In the genomic region with DNA sequence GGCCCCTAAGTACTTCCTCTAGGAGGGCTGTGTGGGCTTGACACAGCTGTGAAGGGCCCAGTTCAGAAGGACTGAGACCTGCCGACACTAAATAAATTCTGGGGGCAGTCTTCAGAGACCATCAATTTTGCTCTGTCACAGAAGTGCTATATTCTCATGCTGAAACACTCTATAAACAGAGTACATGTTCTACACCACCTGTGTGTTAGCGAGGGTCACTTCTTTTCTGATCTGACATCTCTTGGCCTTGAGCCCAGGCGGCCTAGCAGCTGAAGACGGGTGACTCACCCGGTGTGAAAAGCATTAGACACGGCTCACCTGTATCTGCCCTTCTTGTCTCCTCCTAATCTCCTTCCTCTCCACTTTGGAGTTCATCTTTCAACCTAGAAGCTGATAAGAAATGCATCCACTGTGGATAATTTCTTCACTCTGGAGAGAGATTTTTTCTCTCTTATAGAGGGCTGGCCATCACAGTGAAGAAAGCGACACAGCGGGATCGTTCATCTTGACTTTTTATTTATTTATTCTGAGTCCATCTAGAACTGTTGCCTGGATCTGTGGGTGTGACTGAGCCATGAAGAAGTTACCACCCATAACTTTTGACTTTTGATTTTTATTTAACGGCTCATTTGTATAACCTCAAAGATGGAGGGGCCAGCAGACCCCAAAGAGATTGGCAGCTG, we compare ENCODE assay signal across 8 mouse cellular contexts.
DNase-seq lines count a peak whose midpoint lies in the region; ATAC-seq and TF ChIP-seq lines count a peak whose summit lies in the region.

No protein-coding gene starts in this region.

- peak overlapping the region; percentile 57 for H3K27ac ChIP-seq in intestine, embryonic 14.5 days (ENCODE audit: low read depth)
- H3K27ac ChIP-seq in intestine, postnatal 0 days (ENCODE audit: low read depth, low read length), result no peak overlapping the region
- peak overlapping the region; percentile 89 for H3K27ac ChIP-seq in forebrain, embryonic 13.5 days
- peak overlapping the region; percentile 76; the same call in 1 of the 2 replicates for H3K27ac ChIP-seq in midbrain, embryonic 10.5 days (replicated peaks)
- H3K27ac ChIP-seq in thymus, adult 2 months (ENCODE audit: control insufficient read depth, insufficient read depth, low read length), result no peak overlapping the region

- H3K4me3 ChIP-seq in intestine, embryonic 14.5 days (ENCODE audit: low read depth, low read length), result no peak overlapping the region
- no peak overlapping the region for H3K4me3 ChIP-seq in intestine, postnatal 0 days (ENCODE audit: low read depth, low read length)
- H3K4me3 ChIP-seq in forebrain, embryonic 13.5 days, result peak overlapping the region; percentile 3; the same call in 1 of the 2 replicates
- peak overlapping the region; percentile 33; the same call in 1 of the 2 replicates for H3K4me3 ChIP-seq in midbrain, embryonic 10.5 days
- no peak overlapping the region for H3K4me3 ChIP-seq in thymus, adult 2 months (ENCODE audit: control insufficient read depth, insufficient read depth, low read length)

- H3K36me3 ChIP-seq in intestine, embryonic 14.5 days (ENCODE audit: control insufficient read depth, insufficient read depth, low read length), result no peaks in the 10 kb centered on the region
- no peaks in the 10 kb centered on the region for H3K36me3 ChIP-seq in intestine, postnatal 0 days (ENCODE audit: control insufficient read depth, insufficient read depth)
- no peaks in the 10 kb centered on the region for H3K36me3 ChIP-seq in forebrain, embryonic 13.5 days (ENCODE audit: poor library complexity, severe bottlenecking)
- H3K36me3 ChIP-seq in midbrain, embryonic 10.5 days, result no peaks in the 10 kb centered on the region
- H3K36me3 ChIP-seq in thymus, adult 2 months (ENCODE audit: control insufficient read depth, insufficient read depth, low read length), result no peaks in the 10 kb centered on the region

- no peak overlapping the region for H3K9ac ChIP-seq in intestine, embryonic 14.5 days (ENCODE audit: low read length)
- H3K9ac ChIP-seq in intestine, postnatal 0 days (ENCODE audit: low read depth, low read length), result no peak overlapping the region
- no peak overlapping the region; the same call in 1 of the 2 replicates for H3K9ac ChIP-seq in forebrain, embryonic 13.5 days

- no peaks in the 10 kb centered on the region for H3K9me3 ChIP-seq in intestine, embryonic 14.5 days (ENCODE audit: control insufficient read depth, low read length)
- no peaks in the 10 kb centered on the region for H3K9me3 ChIP-seq in intestine, postnatal 0 days (ENCODE audit: control insufficient read depth)
- no peaks in the 10 kb centered on the region for H3K9me3 ChIP-seq in forebrain, embryonic 13.5 days (replicated peaks)
- H3K9me3 ChIP-seq in midbrain, embryonic 10.5 days (replicated peaks), result no peaks in the 10 kb centered on the region

- H3K27me3 ChIP-seq in intestine, embryonic 14.5 days (replicated peaks; ENCODE audit: control insufficient read depth, insufficient read depth, low read length), result no peaks in the 10 kb centered on the region
- no peaks in the 10 kb centered on the region for H3K27me3 ChIP-seq in intestine, postnatal 0 days (replicated peaks; ENCODE audit: control insufficient read depth, insufficient read depth, low read length)
- no peaks in the 10 kb centered on the region for H3K27me3 ChIP-seq in forebrain, embryonic 13.5 days
- peaks cover 50% of the 10 kb centered on the region for H3K27me3 ChIP-seq in midbrain, embryonic 10.5 days (ENCODE audit: low read depth, poor library complexity, severe bottlenecking)
- no peaks in the 10 kb centered on the region for H3K27me3 ChIP-seq in thymus, adult 2 months (ENCODE audit: control insufficient read depth, insufficient read depth, low read length)

- no peak for TF ChIP-seq CTCF in intestine, postnatal 0 days (IDR thresholded peaks at IDR 0.05; ENCODE audit: low read depth)
- no peak for TF ChIP-seq CTCF in thymus, adult 2 months (IDR thresholded peaks at IDR 0.05; ENCODE audit: borderline replicate concordance, control insufficient read depth, extremely low read depth, insufficient read depth, low read length, poor library complexity)

- ATAC-seq in intestine, embryonic 14.5 days (replicated peaks; ENCODE audit: low FRiP score, low TSS enrichment, low read depth), result peak; percentile 12; the same call in 1 of the 2 replicates
- no peak for ATAC-seq in intestine, postnatal 0 days
- ATAC-seq in forebrain, embryonic 13.5 days, result no peak
- no peak for ATAC-seq in CD4-positive, CD25-positive, alpha-beta regulatory T cell, adult 4 months

- no peak for TF ChIP-seq POLR2A in thymus, adult 2 months (IDR thresholded peaks at IDR 0.05; ENCODE audit: control insufficient read depth, extremely low read depth, insufficient read depth, low read length, poor library complexity)

- 30% methylated on average over 10 of the region's 10 CpGs for WGBS in intestine, embryonic 14.5 days
- WGBS in intestine, postnatal 0 days, result 39% methylated on average over 10 of the region's 10 CpGs
- WGBS in forebrain, embryonic 13.5 days, result 31% methylated on average over 10 of the region's 10 CpGs
- WGBS in midbrain, embryonic 10.5 days, result 50% methylated on average over 10 of the region's 10 CpGs
- 68% methylated on average over 10 of the region's 10 CpGs for WGBS in thymus, adult 2 months

- H3K4me2 ChIP-seq in intestine, embryonic 14.5 days (ENCODE audit: low read length), result peak overlapping the region; percentile 35
- no peak overlapping the region for H3K4me2 ChIP-seq in intestine, postnatal 0 days (replicated peaks; ENCODE audit: low read depth)
- H3K4me2 ChIP-seq in forebrain, embryonic 13.5 days, result peak overlapping the region; percentile 47

- H3K4me1 ChIP-seq in intestine, embryonic 14.5 days (replicated peaks; ENCODE audit: control insufficient read depth, insufficient read depth, low read length), result peaks cover 36% of the 10 kb centered on the region
- H3K4me1 ChIP-seq in intestine, postnatal 0 days (replicated peaks; ENCODE audit: control insufficient read depth, insufficient read depth, low read length), result 0 out of 2 replicates have a peak, but pooled peaks cover 2% of the 10 kb centered on the region
- peaks cover 52% of the 10 kb centered on the region for H3K4me1 ChIP-seq in forebrain, embryonic 13.5 days
- peaks cover 47% of the 10 kb centered on the region for H3K4me1 ChIP-seq in midbrain, embryonic 10.5 days
- H3K4me1 ChIP-seq in thymus, adult 2 months (replicated peaks; ENCODE audit: control insufficient read depth, insufficient read depth, low read length), result no peaks in the 10 kb centered on the region

- DNase-seq in intestine, embryonic 14.5 days (ENCODE audit: low spot score), result no peak
- DNase-seq in cerebellum, adult 9-10 months, result peak; percentile 43
- no peak for DNase-seq in midbrain, embryonic 10.5 days (ENCODE audit: low spot score)
- DNase-seq in thymus, adult 2 months, result no peak
- no peak for DNase-seq in c-Kit-positive CD71-positive TER-119-positive erythroid progenitor cells, embryonic 14.5 days (ENCODE audit: low spot score)

Comparison
In these comparisons a context has a peak if more than half of its experiments do, and no peak if none do; other contexts are left out.
1. H3K27ac ChIP-seq: peak in intestine, embryonic 14.5 days (single experiment), forebrain, embryonic 13.5 days (single experiment) and midbrain, embryonic 10.5 days (single experiment); none in intestine, postnatal 0 days (single experiment) and thymus, adult 2 months (single experiment).
2. H3K4me3 ChIP-seq: peak in forebrain, embryonic 13.5 days (single experiment) and midbrain, embryonic 10.5 days (single experiment); none in intestine, embryonic 14.5 days (single experiment), intestine, postnatal 0 days (single experiment) and thymus, adult 2 months (single experiment).